Mouse (Mus musculus) mouse trophoblast stem cell (cell line): ENCODE measurements around the gene Mettl21a.
"Not testable (repeated sequence)": the region's sequence is repeated elsewhere in the genome, so short reads cannot be mapped to it uniquely, and the experiment has no call there.

Source experiments
- in situ Hi-C, 2 experiments: fragments of 300-500 bp; cut with MseI, MboI; formaldehyde crosslinking; loops; 2 replicates in 1 of 2; 3 replicates in 1 of 2; pipeline ENCODE4 v1.15.1; 2025

The Mettl21a gene

GRCm38 (mm10) chr1:64614801-64615345 lies 2.2 kb downstream of the Mettl21a start:
- in situ Hi-C loops, result loop anchor here in 1 of 2 experiments (10.0 kb wide), 1 partner anchor 90 kb away; no protein-coding TSS in a partner anchor

GRCm38 (mm10) chr1:64614311-64614710 lies 2.7 kb downstream of the Mettl21a start:
- in situ Hi-C loops, result loop anchor here in 1 of 2 experiments (10.0 kb wide), 1 partner anchor 90 kb away; no protein-coding TSS in a partner anchor

DNA sequence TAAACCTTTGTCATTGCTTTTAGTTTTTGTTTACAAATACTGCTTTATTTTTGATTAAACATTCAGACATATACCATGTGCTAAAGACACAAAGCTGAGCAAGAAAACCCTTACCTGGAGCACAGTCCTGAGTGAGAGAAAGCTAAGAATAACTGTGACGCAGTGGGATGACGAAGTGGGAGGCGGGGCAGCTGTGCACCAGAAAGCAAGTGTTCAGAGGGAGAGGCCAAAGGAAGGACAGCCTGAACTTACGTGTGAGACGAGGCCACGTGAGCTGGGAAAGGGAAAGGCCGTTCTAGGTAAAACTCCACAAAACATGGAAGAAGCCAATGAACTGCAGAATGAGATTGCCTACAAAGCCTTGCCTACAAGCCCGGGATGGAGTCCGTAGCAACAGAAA lies 7.1 kb downstream of the Mettl21a start:
- in situ Hi-C loops, result loop anchor here in 1 of 2 experiments (10.0 kb wide), 1 partner anchor 95 kb away; no protein-coding TSS in a partner anchor

GRCm38 (mm10) chr1:64609145-64609544 lies 7.9 kb downstream of the Mettl21a start:
- in situ Hi-C loops, result no loop called here

- in situ Hi-C loops, result no loop called here
Measured at GRCm38 (mm10) chr1:64603381-64603780, 13.7 kb downstream of the Mettl21a start.

- in situ Hi-C loops, result no loop called here
Measured at GRCm38 (mm10) chr1:64601242-64601842, 15.7 kb downstream of the Mettl21a start.

DNA sequence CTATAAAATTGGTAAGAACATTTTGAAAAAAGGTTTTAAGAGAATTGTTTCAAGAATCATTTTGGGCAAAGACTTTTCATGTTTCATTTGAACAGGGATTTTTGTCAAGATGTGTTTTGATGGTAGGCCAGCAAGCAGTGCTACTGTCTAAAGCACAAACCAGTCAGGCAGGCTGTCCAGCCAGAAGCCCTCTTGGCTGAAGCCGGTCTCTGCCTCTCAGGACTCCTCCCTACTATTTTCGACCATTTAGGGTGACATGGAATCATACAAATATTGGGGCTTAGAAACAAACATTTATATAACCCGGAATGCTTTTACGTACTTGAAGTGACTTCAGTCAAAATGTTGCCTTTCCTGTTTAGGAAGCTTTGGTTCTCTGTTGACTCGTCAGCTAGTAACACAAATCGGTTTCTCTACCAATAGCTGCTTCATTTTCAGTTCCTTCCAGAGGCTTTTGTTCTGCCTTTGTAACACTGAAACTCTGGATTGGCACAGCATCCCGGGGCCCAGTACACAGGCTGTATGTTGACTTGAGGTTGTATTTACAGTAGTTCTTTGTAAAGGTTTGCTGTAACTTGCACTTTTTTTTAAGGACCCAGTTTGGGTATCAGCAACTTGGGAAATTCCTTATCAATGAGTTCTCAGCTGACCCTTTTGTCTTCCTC lies 16.5 kb downstream of the Mettl21a start:
- in situ Hi-C loops, result no loop called here

DNA sequence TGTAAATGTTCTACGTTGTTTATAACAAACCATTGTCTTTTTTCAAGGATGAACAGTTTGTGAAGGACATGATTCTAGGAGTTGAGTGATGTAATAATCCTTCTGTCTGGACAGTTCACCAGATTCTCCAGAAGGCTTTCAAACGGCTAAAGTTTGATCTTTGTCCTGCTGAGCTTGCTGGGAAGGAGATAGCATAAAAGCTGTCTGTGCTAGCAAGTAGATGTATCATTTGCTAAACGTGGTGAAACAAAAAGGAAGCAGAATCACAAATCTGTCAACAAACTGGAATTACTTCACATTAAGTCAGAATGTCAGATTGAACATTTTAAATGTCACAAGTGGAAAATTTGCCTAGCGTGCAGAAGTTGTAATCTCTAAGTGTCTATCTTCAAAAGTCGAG lies 18.1 kb downstream of the Mettl21a start:
- in situ Hi-C loops, result no loop called here

DNA sequence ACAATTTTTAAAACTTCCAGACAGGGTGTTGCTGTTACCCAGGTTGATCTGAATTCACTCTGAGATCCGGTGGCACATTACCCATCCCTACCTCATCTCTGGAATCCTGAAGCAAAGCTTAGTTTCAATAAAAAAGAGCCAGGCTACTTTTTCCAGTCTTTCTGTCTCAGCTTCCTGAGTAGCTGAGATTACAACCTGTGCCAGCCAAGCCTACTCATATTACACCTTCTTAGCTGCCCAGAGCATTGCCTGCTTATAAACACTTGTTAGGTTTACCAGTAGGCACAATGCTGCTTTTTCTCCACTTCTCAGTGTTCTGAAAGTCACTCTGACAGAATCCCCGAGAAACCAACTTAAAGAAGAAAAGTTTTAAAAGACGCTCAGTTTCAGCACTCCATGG lies 38.2 kb downstream of the Mettl21a start:
- in situ Hi-C loops, result no loop called here

DNA sequence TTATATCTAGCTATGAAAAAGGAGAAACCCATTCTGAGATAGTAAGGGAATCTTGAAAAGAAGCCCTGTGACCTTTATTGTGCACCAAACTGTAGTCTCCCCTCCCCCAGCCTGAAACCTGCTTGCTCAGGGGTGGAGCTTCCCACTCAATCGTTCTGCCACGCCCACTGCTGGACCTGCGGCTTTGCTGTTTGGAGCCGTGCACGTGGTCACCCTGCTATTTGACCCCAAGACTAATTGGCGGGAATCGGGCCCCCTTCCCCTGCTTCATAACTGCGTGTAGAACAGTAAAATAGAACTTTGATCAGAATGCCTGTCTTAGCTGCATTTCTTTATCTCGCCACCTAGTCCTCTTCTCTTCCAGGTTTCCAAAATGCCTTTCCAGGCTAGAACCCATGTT lies 39.1 kb downstream of the Mettl21a start:
- in situ Hi-C loops, result not testable (repeated sequence)

DNA sequence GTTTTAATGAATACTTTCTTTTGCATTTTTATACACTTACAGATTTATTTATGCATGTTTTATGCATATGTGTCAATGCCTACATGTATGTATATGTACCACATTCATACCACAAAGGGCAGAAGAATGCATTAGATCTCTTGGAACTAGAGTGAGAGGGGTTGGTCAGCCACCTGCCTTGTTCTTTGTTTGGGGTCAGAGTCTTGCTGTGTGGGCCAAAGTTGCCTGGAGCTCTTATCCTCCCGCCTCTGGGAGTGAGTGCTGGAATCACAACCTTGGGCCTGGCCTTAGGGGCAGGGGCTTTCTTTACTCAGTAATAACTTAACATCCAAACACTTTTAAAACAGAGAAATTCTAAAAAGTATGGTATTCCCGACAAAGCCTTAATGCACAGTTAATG lies 40.3 kb downstream of the Mettl21a start:
- in situ Hi-C loops, result no loop called here

DNA sequence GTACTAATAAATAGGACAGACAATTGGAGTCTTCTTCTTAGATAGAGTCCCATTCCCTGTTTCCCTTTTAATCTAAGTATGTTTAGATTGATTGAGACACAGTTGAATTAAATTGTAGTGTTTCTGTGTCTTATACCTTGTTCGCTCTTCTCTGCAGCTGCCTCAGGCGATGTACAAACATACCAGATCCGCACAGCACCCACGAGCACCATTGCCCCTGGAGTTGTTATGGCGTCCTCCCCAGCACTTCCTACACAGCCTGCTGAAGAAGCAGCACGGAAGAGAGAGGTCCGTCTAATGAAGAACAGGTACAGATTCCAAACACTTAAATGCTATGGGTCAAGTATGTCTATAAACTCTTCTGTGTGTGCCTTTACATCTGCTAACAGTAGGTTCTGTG lies 41.0 kb downstream of the Mettl21a start:
- in situ Hi-C loops, result no loop called here

- in situ Hi-C loops, result no loop called here
Measured at GRCm38 (mm10) chr1:64568206-64568605, 48.8 kb downstream of the Mettl21a start.

GRCm38 (mm10) chr1:64560105-64560504 lies 56.9 kb downstream of the Mettl21a start:
- in situ Hi-C loops, result no loop called here
